Mouse (Mus musculus) sigmoid colon, adult 10 weeks (tissue): Measurements from ENCODE around the gene Tlr7. TPM values are rescaled to one million over a fixed set of nuclear protein-coding genes. Genes with fewer than 3 reads are reported as not detected.

ENCODE experiments used
- polyA plus RNA-seq: library from polyadenylated mRNA; stranded (reverse); fragments of 350-450 nt; fragmentation: Illumina TruSeq; extraction: RNeasy Lipid Tissue Mini Kit (QIAGEN cat#74804); gene quantifications from one replicate; pipeline ENCODE4 v1.2.3, GENCODE M21; 2014; ENCODE audit warnings: low read depth, low replicate concordance

The Tlr7 gene
- 8.6 TPM for polyA plus RNA-seq

GRCm38 (mm10) chrX:167330399-167330798, at the start of gene Tlr7:
Gene Tlr7 (minus strand): TSS chrX:167330558.

DNA sequence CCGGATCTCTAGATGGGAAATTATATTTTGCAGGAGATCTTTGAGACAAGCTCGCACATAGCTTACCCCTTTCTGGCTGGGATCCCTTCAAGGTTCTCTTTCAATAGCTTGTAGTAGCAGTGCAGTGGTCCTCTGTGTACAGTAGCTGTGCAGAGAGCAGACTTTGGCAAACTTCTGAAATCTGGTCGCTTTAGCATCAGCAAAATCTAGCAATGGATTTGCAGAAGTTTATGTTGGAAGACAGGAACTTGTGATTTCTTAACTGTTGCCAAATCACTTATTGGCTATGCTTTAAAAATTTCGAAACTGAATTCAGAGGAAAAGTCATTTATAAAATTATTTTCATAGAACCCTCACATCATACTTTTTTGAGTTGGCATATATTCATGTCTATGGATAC, 66.3 kb downstream of the Tlr7 start, which contains the start of gene Tlr8:
TSS of gene Tlr8 (minus strand) at position 244 of the 400 bp plus-strand sequence.

Other genes starting within 250 kb of the Tlr7 start
- 1,654 TPM for gene Tmsb4x, start 121.2 kb downstream of the Tlr7 start, polyA plus RNA-seq
- gene Tlr8, start 66.2 kb downstream of the Tlr7 start, polyA plus RNA-seq: 5.4 TPM
- 84.1 TPM for gene Prps2, start 52.2 kb upstream of the Tlr7 start, polyA plus RNA-seq